Mouse (Mus musculus) embryonic facial prominence, embryonic 15.5 days (tissue): ENCODE data around the gene Rab17. TPM values are rescaled to one million over a fixed set of nuclear protein-coding genes. Genes with fewer than 3 reads are reported as not detected.

ENCODE experiments used
- polyA plus RNA-seq: library from polyadenylated mRNA; unstranded; fragments of >200 nt; fragmentation: Nextera tagmentation; extraction: Ambion mirVana; gene quantifications from 2 replicates; pipeline ENCODE4 v1.2.1, GENCODE M21; 2015

Gene Rab17
- polyA plus RNA-seq, 1 experiment from 2014 or later, result 3.1 TPM

Other genes starting within 250 kb of the Rab17 start
- gene Col6a3, start 125.7 kb downstream of the Rab17 start, polyA plus RNA-seq, result 204 and 259 TPM in 2 replicates
- 1.6 and 1.7 TPM in 2 replicates for gene Mlph, start 54.6 kb downstream of the Rab17 start, polyA plus RNA-seq
- not detected in 2 replicates for gene Prlh, start 16.6 kb downstream of the Rab17 start, polyA plus RNA-seq
- 55.0 and 56.8 TPM in 2 replicates for gene Lrrfip1, start 29.1 kb upstream of the Rab17 start, polyA plus RNA-seq
- 0.51 and 0.70 TPM in 2 replicates for gene Rbm44, start 175.4 kb upstream of the Rab17 start, polyA plus RNA-seq
- 21.4 and 25.0 TPM in 2 replicates for gene Ramp1, start 210.2 kb upstream of the Rab17 start, polyA plus RNA-seq